Comparison of ENCODE assay signal across 22 mouse cellular contexts in the genomic region with DNA sequence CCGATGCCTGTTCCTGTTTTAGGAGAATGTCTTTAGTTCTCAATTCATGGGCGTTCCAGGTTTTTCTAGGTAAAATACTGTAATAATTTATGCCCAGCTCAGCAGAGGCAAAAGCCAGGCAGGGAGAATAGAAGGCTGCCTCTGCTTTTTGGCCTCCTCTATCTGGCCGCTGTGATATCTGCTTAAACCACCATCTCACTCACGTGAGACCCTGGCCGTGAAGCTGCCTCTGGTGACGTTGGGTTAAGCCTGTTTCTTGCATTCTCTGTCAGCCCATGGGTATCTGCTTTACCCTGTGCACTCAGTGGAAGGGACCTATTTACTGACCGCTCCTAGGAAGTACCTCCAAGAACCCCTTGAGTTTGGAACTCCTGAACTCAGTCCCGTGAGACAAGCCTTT.
DNase-seq lines count a peak whose midpoint lies in the region; ATAC-seq lines count a peak whose summit lies in the region.
"Had no signal": no experiment of that assay in that cellular context is flagged by ENCODE, and none has a peak within 500 bp of the region (broad histone marks: within the 10 kb centered on the region; RNA-seq: fewer than 3 reads in every experiment).

No protein-coding gene starts in this region.

- 80% methylated on average over 8 of the region's 8 CpGs for WGBS in embryonic facial prominence, embryonic 12.5 days
- WGBS in embryonic facial prominence, embryonic 10.5 days = 92% methylated on average over 8 of the region's 8 CpGs
- 80% methylated on average over 8 of the region's 8 CpGs for WGBS in heart, embryonic 16.5 days
- WGBS in heart, embryonic 12.5 days = 73% methylated on average over 8 of the region's 8 CpGs
- WGBS in limb, embryonic 10.5 days = 87% methylated on average over 8 of the region's 8 CpGs

- H3K9ac ChIP-seq in embryonic facial prominence, embryonic 12.5 days = no peak overlapping the region
- no peak overlapping the region for H3K9ac ChIP-seq in heart, embryonic 16.5 days (ENCODE audit: low read length)
- H3K9ac ChIP-seq in heart, embryonic 12.5 days = no peak overlapping the region
- H3K9ac ChIP-seq: forebrain, embryonic 13.5 days; heart, embryonic 15.5 days; hindbrain, embryonic 15.5 days had no signal

- H3K4me1 ChIP-seq in embryonic facial prominence, embryonic 12.5 days = peaks cover 17% of the 10 kb centered on the region
- peaks cover 23% of the 10 kb centered on the region for H3K4me1 ChIP-seq in embryonic facial prominence, embryonic 10.5 days
- H3K4me1 ChIP-seq in heart, embryonic 16.5 days (ENCODE audit: control insufficient read depth, insufficient read depth, low read length) = peaks cover 14% of the 10 kb centered on the region
- H3K4me1 ChIP-seq in heart, embryonic 12.5 days (replicated peaks) = peaks cover 34% of the 10 kb centered on the region
- peaks cover 33% of the 10 kb centered on the region for H3K4me1 ChIP-seq in limb, embryonic 10.5 days
- H3K4me1 ChIP-seq: forebrain, embryonic 13.5 days; hindbrain, embryonic 15.5 days had no signal

- H3K27me3 ChIP-seq in embryonic facial prominence, embryonic 12.5 days = no peaks in the 10 kb centered on the region
- H3K27me3 ChIP-seq in embryonic facial prominence, embryonic 10.5 days (replicated peaks; ENCODE audit: low read depth, poor library complexity, severe bottlenecking) = no peaks in the 10 kb centered on the region
- no peaks in the 10 kb centered on the region for H3K27me3 ChIP-seq in heart, embryonic 16.5 days (ENCODE audit: control insufficient read depth, insufficient read depth, low read length)
- H3K27me3 ChIP-seq in heart, embryonic 12.5 days (replicated peaks) = no peaks in the 10 kb centered on the region
- H3K27me3 ChIP-seq in limb, embryonic 10.5 days (ENCODE audit: low read depth, poor library complexity, severe bottlenecking) = no peaks in the 10 kb centered on the region
- H3K27me3 ChIP-seq: forebrain, embryonic 13.5 days; heart, embryonic 15.5 days; hindbrain, embryonic 15.5 days had no signal

- ATAC-seq in embryonic facial prominence, embryonic 12.5 days (ENCODE audit: insufficient number of reproducible peaks, insufficient read depth, low FRiP score, low TSS enrichment) = no peak
- ATAC-seq in heart, embryonic 16.5 days (replicated peaks; ENCODE audit: extremely low read depth, insufficient read depth, low FRiP score) = no peak
- ATAC-seq in heart, embryonic 12.5 days (ENCODE audit: insufficient number of reproducible peaks, low FRiP score) = no peak
- peak; percentile 34; the same call in 1 of the 2 replicates for ATAC-seq in megakaryocyte progenitor cell, adult 5-6 weeks (replicated peaks; ENCODE audit: poor library complexity)
- ATAC-seq: CD4-positive, CD25-positive, alpha-beta regulatory T cell, adult 4 months; forebrain, embryonic 13.5 days; intestine, embryonic 16.5 days had no signal

- peak overlapping the region; percentile 72 for H3K27ac ChIP-seq in embryonic facial prominence, embryonic 12.5 days
- H3K27ac ChIP-seq in embryonic facial prominence, embryonic 10.5 days (replicated peaks) = no peak overlapping the region; the same call in 1 of the 2 replicates
- peak overlapping the region; percentile 19; the same call in 1 of the 2 replicates for H3K27ac ChIP-seq in heart, embryonic 16.5 days (ENCODE audit: low read length)
- H3K27ac ChIP-seq in heart, embryonic 12.5 days (ENCODE audit: poor library complexity, severe bottlenecking) = no peak overlapping the region
- peak overlapping the region; percentile 78 for H3K27ac ChIP-seq in limb, embryonic 10.5 days
- H3K27ac ChIP-seq: forebrain, embryonic 13.5 days; hindbrain, embryonic 15.5 days had no signal

- H3K4me3 ChIP-seq in embryonic facial prominence, embryonic 12.5 days = no peak overlapping the region
- no peak overlapping the region for H3K4me3 ChIP-seq in embryonic facial prominence, embryonic 10.5 days
- no peak overlapping the region for H3K4me3 ChIP-seq in heart, embryonic 16.5 days (ENCODE audit: low read length)
- H3K4me3 ChIP-seq in heart, embryonic 12.5 days = no peak overlapping the region
- no peak overlapping the region for H3K4me3 ChIP-seq in limb, embryonic 10.5 days
- H3K4me3 ChIP-seq: forebrain, embryonic 13.5 days; gastrocnemius, adult 2 months; heart, adult 2 months; heart, embryonic 15.5 days; hindbrain, embryonic 15.5 days had no signal

- no peak overlapping the region for H3K4me2 ChIP-seq in embryonic facial prominence, embryonic 12.5 days (replicated peaks)
- no peak overlapping the region for H3K4me2 ChIP-seq in heart, embryonic 16.5 days (ENCODE audit: low read depth, low read length)
- no peak overlapping the region for H3K4me2 ChIP-seq in heart, embryonic 12.5 days
- H3K4me2 ChIP-seq: forebrain, embryonic 13.5 days; heart, embryonic 15.5 days; hindbrain, embryonic 15.5 days had no signal

- no peak for DNase-seq in embryonic facial prominence, embryonic 10.5 days (ENCODE audit: low spot score)
- no peak for DNase-seq in limb, embryonic 10.5 days (ENCODE audit: low spot score)
- no peak for DNase-seq in cerebellum, adult 11 months
- no peak for DNase-seq in ovary, postnatal 36 days (ENCODE audit: low spot score)
- DNase-seq: adrenal gland, adult 8-10 months; adrenal gland, postnatal 36 days; B cell, adult 2 months; cerebellum, adult 8-10 months; cerebellum, postnatal 25 days; gastrocnemius, adult 2 months; heart, postnatal 36 days had no signal

- no peaks in the 10 kb centered on the region for H3K36me3 ChIP-seq in embryonic facial prominence, embryonic 12.5 days
- no peaks in the 10 kb centered on the region for H3K36me3 ChIP-seq in embryonic facial prominence, embryonic 10.5 days (replicated peaks)
- no peaks in the 10 kb centered on the region for H3K36me3 ChIP-seq in heart, embryonic 16.5 days (ENCODE audit: control insufficient read depth, insufficient read depth)
- no peaks in the 10 kb centered on the region for H3K36me3 ChIP-seq in heart, embryonic 12.5 days
- H3K36me3 ChIP-seq in limb, embryonic 10.5 days = no peaks in the 10 kb centered on the region
- H3K36me3 ChIP-seq: G1E; heart, embryonic 15.5 days; hindbrain, embryonic 15.5 days had no signal

- no peaks in the 10 kb centered on the region for H3K9me3 ChIP-seq in embryonic facial prominence, embryonic 12.5 days
- no peaks in the 10 kb centered on the region for H3K9me3 ChIP-seq in embryonic facial prominence, embryonic 10.5 days
- no peaks in the 10 kb centered on the region for H3K9me3 ChIP-seq in heart, embryonic 16.5 days (replicated peaks; ENCODE audit: control insufficient read depth, low read length)
- H3K9me3 ChIP-seq in heart, embryonic 12.5 days (replicated peaks) = 0 out of 2 replicates have a peak, but pooled peaks cover 2% of the 10 kb centered on the region
- no peaks in the 10 kb centered on the region for H3K9me3 ChIP-seq in limb, embryonic 10.5 days (replicated peaks)
- H3K9me3 ChIP-seq: forebrain, embryonic 13.5 days; heart, embryonic 15.5 days; hindbrain, embryonic 15.5 days had no signal

Comparison
In these comparisons a context has a peak if more than half of its experiments do, and no peak if none do; other contexts are left out.
1. H3K27ac ChIP-seq: peak in embryonic facial prominence, embryonic 12.5 days (single experiment), heart, embryonic 16.5 days (single experiment) and limb, embryonic 10.5 days (single experiment); none in embryonic facial prominence, embryonic 10.5 days (single experiment) and heart, embryonic 12.5 days (single experiment).